Mouse (Mus musculus) mouse trophoblast stem cell (cell line): ENCODE measurements around the gene Tmcc3.

Experiments used
- in situ Hi-C, 2 experiments: fragments of 300-500 bp; cut with MseI, MboI; formaldehyde crosslinking; loops; 2 replicates in 1 of 2; 3 replicates in 1 of 2; pipeline ENCODE4 v1.15.1; 2025

The Tmcc3 gene

DNA sequence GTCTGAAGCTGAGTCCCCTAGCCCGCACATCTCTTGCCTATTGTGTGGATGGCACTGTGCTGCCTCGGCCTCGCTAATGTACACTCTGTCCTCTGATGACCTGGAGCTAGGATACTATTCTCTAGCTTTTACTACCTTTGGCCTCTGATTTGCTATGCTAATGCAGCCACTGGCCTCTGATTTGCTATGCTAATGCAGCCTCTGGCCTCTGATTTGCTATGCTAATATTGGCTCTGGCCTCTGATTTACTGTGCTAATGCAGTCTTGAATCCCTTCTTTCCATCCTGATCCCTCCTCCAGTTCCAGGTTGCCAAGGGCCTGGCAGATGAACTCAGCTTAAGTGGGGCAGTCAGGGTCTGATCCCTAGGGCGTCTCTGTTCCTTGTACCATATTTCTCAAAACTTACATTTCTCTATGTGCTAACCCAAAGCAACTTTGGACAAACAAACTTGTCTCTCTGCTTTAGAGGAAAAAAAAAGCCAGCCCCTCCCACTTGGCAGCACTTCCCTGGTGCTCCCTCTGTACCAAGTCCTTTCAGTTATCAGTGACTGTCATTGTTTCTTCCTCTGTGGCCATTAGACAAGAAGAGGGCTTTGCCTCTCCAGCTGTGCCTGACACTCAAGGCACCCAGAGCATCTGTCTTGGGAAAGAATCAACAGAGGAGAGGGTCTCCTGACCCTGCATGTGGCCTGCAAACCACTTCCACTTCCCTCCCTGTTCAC is 237.9 kb downstream of the Tmcc3 start:
- in situ Hi-C loops: no loop called here

DNA sequence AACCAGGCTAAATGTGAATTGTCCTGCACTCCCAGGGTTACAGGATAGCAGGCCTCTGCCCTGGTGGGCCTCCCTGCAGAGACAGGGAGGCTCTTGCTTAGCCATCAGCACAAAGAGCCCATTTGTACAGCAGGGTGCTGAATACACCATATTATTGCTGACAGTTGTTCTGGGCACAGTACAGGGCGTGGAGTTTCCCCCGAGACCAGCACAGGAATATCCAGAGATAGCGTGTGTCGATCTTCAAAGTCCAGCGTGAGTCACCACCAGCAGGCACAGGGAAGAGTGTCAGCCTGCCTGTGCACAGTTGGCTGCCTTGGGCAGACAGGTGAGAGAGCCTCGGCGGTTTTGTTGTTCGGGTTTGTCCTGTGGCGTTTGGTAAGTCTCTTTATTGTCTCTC is 238.9 kb downstream of the Tmcc3 start:
- in situ Hi-C loops: no loop called here

DNA sequence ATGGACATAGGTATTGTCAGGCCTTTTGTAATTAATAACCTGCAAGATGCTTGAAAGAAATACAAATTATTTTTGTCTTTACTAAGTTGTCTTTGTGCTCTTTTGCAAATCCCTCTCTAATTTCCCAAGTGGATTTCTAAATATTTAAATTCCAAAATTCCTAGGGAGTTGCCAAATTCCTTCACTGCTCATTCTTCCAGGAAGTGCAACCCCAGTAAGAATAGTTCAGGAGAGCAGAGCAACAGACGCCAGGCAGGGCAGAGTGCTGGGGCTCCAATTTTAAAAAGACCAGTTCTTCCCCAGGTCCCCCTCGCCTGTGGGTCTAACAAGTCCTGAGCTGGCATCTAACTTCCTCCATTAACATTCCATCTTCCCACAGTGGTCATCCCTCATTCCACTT is 239.3 kb downstream of the Tmcc3 start:
- in situ Hi-C loops: no loop called here

DNA sequence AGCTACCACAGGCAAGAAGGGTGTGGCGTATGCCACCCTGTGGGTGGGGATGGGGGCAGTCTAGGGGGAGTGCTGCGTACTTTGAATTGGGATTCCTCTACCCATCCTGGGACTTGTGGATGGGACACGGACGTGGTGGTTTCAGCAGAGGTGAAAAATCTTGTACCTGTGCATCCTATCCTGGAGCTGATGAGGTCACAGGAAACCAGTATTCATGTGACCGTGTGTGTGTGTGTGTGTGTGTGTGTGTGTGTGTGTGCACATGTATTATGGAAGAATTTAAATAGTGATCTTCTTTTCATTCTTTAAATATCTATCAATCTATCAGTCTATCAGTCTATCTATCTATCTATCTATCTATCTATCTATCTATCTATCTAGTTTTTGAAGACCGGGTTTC is 239.8 kb downstream of the Tmcc3 start:
- in situ Hi-C loops: no loop called here

DNA sequence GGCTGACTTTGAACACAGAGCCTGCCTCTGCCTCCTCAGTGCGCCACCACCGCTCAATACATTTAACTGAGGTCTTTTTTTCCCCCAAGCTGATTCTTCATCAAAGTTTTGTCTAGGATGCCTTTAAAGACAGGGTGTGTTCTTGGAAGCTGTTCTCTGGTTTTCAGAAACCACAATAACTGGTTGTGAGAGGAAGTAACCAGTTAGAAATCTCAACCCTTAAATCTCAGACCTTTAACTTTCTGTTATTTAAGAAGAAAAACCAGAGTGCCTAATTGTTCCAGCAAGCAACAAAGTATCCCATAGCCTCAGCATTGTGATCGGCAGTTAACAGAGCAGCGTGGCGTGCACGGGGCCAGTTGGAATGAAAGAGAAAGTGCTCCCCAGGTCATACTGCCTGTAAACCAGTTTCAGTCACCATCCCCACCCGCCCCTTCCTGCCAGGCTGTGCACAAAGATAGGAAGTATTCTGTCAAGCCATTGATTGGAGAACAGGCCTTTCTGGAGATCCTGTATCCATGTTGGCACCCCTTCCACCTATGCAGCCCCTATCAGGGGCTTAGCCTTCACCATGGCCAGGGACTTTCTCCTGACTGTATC is 240.3 kb downstream of the Tmcc3 start:
- in situ Hi-C loops: no loop called here

DNA sequence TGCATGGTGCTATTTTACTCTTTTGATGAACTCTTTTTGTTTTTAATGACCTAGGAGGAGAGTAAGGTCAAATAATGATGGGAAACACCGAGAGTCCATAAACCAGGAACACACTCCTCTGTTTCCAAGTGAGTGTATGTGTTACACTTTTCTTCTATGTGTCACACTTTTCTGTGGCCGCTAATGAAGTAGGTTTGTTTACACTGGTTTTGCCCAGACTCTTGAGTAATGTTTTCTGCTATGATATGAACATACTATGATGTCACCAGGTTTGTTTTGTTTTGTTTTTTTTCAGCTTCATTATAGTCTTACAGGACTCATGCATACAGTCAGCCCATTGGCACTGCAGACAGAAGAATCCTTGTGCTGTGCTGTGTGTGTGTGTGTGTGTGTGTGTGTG is 243.6 kb downstream of the Tmcc3 start:
- in situ Hi-C loops: no loop called here

DNA sequence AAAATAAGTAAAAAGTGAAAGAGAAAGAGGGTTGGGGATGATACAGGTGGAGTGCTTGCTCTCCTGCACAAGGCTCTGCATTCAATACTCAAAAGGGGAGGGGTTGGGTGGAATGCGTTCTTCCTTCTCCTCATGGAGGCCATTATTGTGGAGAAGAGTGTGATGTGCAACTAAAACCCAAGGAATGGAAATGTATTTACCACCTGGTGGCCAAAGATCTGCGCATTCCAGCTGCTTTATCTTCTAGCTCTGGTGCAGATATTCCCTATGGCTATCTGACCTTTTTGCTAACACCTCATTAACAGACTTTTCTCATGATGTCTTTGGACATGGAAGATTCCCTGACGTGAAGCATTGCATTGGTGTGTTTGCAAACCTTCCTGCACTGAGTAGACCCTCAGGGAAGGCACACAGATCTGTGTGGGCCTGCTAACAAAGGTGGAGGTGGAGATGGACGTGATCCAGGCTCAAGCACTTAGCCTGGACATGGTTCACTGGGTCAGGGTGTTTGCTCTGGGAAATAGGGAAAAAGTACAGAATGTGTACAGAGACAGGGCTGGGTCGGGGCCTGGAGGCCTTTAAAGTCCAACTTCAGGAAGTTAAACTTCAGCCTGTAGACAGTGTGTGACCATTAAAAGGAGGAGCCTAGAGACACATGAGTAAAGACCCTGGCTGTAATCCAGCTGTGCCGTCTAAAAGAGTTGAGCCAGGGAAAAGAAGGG is 245.8 kb downstream of the Tmcc3 start:
- in situ Hi-C loops: no loop called here

DNA sequence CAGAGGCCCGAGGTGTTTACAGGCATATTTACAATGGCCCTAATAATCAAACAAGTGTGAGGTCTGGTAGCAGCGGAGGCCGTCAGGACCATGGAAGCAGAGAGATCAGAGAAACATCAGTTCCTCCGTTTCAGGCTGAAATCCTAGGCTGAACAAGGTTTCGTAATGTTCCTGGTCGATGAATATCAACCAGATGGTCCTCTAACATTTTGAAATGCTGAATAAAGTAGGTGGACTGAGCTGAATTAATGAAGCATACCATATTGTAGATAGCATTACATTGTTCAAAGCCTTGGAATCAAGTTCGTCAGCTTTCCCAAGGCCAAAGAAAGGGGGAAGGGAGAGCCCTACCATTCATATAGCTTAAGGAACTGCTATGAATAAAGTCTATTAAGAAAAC is 247.1 kb downstream of the Tmcc3 start:
- in situ Hi-C loops: no loop called here

DNA sequence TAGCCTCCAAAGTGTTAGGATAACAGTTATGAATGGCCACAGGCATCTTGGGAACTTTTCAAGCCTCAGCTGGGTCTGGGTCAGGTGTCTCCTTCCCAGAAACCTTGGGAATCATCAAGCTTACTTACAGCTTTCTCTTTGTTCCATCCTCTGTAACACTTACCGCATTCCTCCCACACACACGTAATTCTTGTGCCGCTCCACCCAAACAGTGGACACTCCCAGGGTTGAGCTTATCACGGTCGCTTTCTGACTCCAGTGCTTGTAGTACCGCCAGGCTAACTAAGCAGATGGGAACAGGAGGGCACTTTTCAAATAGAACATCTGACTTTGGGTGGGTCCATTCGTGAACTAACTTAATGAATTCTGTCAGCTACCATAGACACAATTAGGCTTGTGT is 249.6 kb downstream of the Tmcc3 start:
- in situ Hi-C loops: no loop called here

DNA sequence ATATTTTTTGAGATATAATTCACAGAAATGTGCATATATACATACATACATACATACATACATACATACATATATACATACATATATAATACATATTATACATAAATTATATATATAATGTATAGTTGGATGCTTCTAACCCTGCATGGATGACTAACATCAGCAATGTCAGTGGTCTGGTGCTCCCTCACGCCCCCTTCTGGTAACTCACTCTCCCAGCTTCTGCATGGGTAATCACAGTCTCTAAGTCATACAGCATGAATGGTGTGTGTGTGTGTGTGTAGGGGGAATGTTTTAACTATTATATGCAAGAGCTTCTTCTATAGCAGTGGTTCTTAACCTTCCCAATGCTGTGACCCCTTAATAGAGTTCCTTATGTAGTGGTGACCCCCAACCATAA is 250.4 kb downstream of the Tmcc3 start:
- in situ Hi-C loops: no loop called here

DNA sequence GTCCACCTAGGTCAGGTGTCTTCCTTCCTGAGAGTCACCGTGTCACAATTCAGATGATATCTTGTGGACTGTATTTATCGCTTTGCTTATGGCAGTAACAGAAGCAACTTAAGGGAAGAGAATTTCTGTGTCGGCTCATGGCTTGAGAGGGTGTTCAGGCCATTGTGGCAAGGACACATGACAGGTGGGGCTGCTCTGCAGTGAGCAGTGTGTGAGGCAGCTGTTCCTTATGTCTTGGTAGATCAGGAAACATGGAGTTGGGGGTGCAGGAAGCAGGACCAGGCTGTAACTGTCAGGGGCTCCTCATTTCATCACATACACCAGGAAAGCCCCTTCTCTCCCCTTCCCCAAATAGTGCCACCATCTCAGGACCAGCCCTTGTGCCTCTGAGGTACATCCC is 251.2 kb downstream of the Tmcc3 start:
- in situ Hi-C loops: no loop called here

DNA sequence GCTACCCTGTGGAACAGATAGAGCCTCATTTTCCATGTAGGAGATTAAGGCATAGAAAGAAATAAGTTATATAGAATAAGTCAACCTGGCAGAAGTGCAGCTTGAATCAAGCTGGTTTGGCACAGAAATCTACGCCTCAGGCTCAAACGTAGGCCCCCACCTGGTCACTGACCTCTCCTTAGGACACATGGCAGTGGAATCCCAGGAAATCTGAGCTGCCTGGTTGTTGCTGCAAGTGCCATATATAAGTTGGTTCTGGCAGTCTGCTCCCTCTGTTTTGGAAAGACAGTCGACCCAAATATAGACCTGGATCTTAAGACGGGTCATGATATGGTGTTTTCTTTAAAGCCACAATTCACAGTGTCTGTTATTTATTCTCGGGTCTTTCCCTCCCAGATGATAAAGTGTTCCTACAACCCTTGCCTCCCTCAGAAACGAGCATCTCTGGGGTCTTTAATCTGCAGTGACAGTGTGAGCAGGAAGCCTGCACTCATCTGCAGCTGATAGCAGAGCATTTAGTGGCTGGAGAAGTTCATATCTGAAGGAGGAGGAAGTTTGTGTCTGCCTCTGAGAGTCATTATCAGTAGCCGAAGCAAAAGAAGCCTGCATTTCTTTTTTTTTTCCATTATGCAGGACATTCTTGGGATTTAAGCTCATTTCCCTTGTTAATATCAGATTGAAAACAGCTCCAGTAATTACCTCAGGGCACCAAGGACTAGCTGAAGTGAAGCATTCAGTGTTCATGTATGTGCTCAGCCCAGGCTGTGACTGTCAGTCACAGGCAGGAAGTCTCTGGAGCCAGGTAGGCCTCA is 253.9 kb downstream of the Tmcc3 start:
- in situ Hi-C loops: no loop called here

DNA sequence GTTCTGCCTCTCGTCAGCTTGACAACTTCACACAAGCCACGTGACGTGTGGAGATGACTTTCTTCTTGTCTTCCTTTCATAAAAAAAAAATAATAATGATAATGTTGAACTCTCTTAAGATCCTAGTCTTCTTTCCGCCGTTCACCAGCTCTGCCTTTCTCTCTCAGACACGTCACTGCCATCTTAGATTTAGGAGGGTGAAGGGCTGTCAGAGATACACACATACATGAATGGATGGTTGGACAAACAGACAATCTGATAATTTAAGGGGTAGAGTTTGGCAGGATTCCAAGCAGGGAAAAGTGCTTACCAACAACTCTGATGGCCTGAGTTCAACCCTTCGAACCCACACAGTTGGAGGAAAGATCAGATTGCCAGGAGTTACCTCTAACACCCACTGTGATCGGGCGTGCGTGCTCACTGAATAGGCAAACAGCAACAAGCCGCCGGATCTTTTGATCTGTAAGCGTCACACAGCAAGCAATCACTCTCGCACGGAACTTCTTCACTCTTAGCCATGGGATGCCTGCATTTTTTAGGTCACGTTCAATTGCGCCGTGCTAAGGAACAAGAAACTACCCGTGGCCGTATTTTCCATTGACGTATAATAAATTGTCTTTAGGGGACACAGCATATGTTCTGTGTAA is 254.6 kb downstream of the Tmcc3 start:
- in situ Hi-C loops: no loop called here

DNA sequence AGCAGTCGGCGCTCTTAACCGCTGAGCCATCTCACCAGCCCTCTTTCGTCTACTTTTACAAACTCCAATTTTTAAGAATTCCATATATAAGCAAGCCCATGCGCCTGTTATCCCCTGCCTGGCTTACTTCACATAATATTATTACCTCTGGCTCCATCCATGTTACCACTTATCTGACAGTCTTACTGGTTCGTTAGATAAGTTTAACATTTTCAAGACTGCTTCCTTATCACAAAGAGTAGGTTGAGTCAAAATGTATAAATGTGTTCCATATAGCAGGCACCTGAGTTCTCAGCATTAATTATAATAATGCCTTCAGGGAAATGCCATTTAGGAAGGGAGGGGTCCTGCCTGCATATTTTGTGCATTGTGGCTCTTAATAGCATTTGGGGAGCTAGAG is 255.5 kb downstream of the Tmcc3 start:
- in situ Hi-C loops: no loop called here

DNA sequence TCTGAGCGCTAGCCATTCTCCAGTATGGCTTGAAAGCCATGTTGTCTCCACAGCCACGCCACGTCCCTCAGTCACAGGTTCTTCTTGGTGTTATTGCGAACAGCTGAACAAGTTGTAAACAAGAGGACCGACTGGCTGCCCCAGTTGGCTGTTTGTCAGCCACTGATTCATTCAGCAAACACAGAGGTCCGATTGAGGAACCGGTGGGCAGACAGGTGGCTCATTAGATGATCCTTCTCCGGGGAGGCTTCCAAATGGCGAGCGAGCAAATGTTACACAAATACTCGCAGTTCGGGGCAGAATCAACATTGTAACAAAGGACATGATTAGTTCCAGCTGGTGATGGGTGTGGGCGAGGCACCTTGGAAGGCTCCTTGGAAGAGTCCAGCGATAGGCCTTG is 256.2 kb downstream of the Tmcc3 start:
- in situ Hi-C loops: no loop called here

DNA sequence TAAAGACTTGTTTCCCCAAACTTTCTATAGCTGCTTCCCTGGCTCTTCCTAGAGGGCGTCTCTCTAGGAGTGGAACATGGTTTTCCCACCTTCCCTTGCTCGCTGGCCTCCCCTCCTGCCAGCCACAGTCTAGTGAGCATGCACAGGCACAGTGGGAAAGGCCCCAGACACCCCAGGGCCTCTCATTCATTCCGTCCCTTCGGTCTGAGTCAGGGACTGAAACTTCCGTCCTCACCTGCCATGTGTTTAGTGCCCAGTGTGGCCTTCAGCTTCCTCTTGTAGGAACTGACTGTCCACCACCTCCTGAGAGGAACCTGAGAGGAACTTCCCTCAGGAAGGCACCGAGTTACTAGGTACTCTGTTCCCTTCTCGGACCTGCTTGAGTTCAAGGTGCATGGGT is 257.1 kb downstream of the Tmcc3 start:
- in situ Hi-C loops: no loop called here

DNA sequence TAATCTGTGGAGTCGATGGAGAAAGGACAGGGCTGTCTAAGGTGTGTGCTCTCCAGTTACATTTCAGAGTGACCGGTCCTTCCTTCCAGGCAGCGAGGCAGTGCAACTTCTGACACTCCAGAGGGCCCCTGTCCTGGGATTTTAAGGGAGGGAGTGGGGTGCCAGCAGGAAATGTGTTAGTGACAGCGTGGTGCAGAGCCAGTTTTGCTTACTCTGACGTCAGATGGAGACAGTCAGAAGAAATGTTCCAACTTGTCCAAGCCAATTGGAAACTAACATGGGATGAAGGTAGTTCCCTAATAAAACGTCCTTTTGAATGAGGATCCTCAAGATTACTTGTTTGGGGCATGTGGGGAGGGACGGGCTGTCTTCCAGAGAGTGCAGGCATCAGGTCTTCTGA is 258.0 kb downstream of the Tmcc3 start:
- in situ Hi-C loops: no loop called here

DNA sequence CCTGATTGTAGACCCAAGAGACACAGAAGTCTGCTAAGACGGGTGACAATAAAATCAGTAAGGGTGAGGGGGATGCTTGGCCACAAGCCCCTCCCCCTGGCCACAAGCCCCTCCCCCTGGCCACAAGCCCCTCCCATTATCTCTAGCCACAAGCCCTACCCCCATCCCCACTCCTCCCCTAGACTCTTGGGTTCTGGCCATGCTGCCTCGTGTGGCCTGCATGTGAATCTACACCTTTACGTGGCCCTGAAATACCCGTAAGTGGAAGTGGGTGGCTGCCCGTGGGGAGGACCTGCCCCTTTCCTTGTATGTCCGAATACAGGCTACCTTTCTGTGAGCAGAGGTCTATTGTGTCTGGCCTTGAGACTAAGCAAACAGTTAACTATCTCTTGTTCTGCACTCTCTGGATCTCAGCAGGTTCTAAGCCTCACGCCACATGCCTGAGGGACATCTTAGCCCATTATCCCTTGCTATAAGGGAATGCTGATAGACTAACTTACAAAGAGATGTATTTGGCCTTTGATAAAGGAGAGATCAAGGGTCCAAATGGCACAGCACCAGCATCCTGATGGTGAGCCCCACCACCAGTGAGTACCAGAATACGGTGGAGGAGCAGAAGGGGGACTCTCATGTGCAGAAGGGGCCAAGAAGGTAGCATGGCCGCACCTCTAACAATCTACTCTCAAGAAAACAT is 260.3 kb downstream of the Tmcc3 start:
- in situ Hi-C loops: no loop called here

DNA sequence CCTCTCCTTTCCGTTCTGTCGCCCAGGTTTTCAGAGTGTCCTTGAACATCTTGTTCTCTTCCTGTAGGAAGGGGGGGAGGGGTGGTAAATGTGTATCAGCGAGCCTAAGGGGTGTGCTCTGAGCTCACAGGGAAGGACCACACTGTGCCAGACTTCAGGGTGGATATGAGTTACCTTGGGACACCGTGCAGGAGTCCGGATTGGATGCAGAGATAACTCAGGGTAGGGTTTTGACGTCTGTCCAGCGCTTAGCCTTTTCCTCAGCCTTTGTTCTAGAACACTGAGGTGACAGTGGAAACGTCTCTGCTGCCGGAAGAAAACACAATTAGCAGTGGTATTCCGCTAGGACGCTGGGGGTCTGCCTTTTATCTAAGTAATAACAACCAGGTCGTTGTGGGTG is 261.0 kb downstream of the Tmcc3 start:
- in situ Hi-C loops: no loop called here

DNA sequence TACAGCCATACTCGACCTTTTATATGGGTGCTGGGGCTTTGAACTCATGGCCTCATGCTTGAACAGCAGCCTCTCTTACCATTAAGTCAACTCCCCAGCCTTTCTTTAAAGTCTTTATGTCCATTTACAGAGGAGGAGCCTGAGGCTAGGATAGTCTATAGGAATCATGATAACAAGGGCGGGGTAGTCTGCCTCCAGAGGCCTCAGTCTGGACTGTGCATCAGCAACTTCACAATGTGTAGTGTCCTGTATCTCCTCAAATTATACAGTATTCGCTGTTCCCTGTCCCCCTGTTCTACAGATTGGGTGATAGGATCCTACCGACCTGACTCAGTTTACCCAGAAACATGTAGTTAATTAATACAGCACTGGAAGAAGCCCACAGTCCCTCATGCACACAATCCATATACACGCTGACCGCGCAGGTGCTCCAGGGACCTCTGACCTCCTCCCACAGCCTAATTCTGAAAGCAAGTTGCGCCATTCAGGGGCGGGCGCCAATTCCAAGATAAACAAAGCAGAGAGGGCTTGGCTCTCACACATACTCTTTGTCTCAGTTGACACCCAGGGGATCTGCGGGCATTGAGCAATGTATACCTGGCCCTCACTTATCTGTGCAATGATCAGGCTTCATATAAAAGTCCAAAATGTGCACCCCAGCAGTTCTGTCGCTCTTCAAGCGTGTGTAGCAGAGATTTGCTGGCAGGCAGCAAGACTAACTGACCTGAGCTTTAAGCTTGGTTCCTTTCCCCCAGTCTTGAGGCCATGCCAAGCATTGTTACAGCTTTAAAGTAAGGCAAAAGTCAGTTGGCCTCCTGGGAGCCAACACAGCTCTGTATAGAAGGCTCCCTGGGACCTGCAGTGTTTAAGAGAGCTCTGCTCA is 262.9 kb downstream of the Tmcc3 start:
- in situ Hi-C loops: no loop called here
